Mouse (Mus musculus) thymus, adult 2 months (tissue): ENCODE measurements around the gene Spic.

Experiments
- CTCF ChIP-seq: fragments of 200-500 bp; IDR thresholded peaks from 2 replicates; pipeline ENCODE4 v1.5.1; 2012; ENCODE audit warnings: mild to moderate bottlenecking, control low read depth, low read length, moderate library complexity, borderline replicate concordance; ENCODE audit not compliant: control insufficient read depth, poor library complexity, insufficient read depth; ENCODE audit errors: extremely low read depth
- POLR2A ChIP-seq: fragments of 200-500 bp; IDR thresholded peaks from 2 replicates; pipeline ENCODE4 v1.6.1; 2012; ENCODE audit warnings: mild to moderate bottlenecking, low read length, control low read depth, moderate library complexity; ENCODE audit not compliant: control insufficient read depth, poor library complexity, insufficient read depth; ENCODE audit errors: extremely low read depth

DNA sequence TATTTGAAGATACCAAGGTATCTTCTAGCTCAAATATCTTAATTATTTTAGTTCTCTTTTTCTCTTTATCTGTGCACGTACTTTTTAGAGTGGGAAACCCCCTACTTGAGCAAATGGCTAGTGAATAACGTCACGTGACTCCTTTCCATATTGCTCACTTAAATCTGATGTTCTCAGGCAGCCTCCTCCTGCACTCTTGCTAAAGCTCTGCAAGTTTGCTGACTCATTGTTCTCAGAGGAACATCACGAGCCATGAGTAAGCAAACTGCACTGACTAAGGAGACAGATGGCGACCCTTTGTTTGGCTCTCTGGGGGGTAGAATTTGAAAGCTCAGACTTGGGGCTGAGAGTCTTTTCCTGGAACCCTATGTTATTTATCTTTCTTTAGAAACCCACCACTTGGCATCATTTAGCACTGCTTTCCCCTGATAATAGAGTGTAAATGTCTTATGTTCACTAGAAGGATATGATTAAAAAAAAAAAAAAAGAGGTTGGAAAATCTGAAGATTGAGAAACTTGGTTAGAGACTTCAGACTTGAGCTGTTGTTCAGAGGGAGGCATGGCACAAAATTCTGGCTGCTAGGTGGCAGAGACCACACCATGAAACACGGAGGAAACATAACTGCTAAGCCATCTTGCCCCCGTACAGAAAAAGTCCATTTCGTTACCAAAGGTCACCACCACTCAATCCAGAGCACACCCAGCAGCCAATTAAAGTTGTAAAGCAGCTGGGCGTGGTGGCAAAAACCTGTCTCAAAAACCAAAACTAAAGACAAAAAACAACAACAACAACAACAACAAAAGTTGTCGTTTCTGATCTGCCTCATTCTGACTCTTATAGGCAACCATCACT, 24.1 kb upstream of the Spic start:
- TF ChIP-seq POLR2A: no peak
- no peak for TF ChIP-seq CTCF
